Mouse (Mus musculus) stomach, embryonic 15.5 days (tissue): Measurements from ENCODE around the gene Olfr1373. TPM values are rescaled to one million over a fixed set of nuclear protein-coding genes. Genes with fewer than 3 reads are reported as not detected.

ENCODE experiments used
- ATAC-seq: fragments of 200-750 bp; cut with Nextera tagmentation; 2 replicates; pipeline ENCODE4 v1.8.0; 2017; ENCODE audit warnings: low read depth, moderate number of reproducible peaks, moderate TSS enrichment; ENCODE audit not compliant: insufficient read depth, low FRiP score
- H3K27ac ChIP-seq: fragments of 300-500 bp; sonication (generic); 2 replicates; pipeline ENCODE4 v1.5.1; 2015; ENCODE audit warnings: mild to moderate bottlenecking, inconsistent platforms
- H3K27me3 ChIP-seq: fragments of 300-500 bp; sonication (generic); replicated peaks from 2 replicates; pipeline ENCODE4 v1.6.1; 2015; ENCODE audit warnings: inconsistent platforms
- H3K36me3 ChIP-seq: fragments of 300-500 bp; sonication (generic); 2 replicates; pipeline ENCODE4 v1.6.1; 2015; ENCODE audit warnings: inconsistent platforms
- H3K4me1 ChIP-seq: fragments of 300-500 bp; sonication (generic); 2 replicates; pipeline ENCODE4 v1.6.1; 2015; ENCODE audit warnings: inconsistent platforms
- H3K4me2 ChIP-seq: fragments of 300-500 bp; sonication (generic); 2 replicates; pipeline ENCODE4 v1.6.1; 2015; ENCODE audit warnings: mild to moderate bottlenecking, inconsistent platforms
- H3K4me3 ChIP-seq: fragments of 300-500 bp; sonication (generic); replicated peaks from 2 replicates; pipeline ENCODE4 v1.5.1; 2015; ENCODE audit warnings: inconsistent platforms
- H3K9ac ChIP-seq: fragments of 300-500 bp; sonication (generic); 2 replicates; pipeline ENCODE4 v1.6.1; 2015; ENCODE audit warnings: inconsistent platforms
- H3K9me3 ChIP-seq: fragments of 300-500 bp; sonication (generic); 2 replicates; pipeline ENCODE4 v1.6.1; 2016; ENCODE audit warnings: inconsistent platforms
- WGBS: fragments of 180-500 bp; shearing (Covaris S2); methylation state at CpG from one replicate; pipeline ENCODE4 v1.1.7; 2015; 5-methylcytosine and 5-hydroxymethylcytosine counted together
- microRNA-seq: library from miRNA; unstranded; fragments of <30 nt; microRNA quantifications from one replicate; pipeline ENCODE4, GENCODE M21; 2016
- polyA plus RNA-seq: library from polyadenylated mRNA; unstranded; fragments of >200 nt; fragmentation: Nextera tagmentation; extraction: Ambion mirVana; gene quantifications from 2 replicates; pipeline ENCODE4 v1.2.1, GENCODE M21; 2015

Olfr1373 gene
- polyA plus RNA-seq, 1 experiment from 2014 or later = not detected

DNA sequence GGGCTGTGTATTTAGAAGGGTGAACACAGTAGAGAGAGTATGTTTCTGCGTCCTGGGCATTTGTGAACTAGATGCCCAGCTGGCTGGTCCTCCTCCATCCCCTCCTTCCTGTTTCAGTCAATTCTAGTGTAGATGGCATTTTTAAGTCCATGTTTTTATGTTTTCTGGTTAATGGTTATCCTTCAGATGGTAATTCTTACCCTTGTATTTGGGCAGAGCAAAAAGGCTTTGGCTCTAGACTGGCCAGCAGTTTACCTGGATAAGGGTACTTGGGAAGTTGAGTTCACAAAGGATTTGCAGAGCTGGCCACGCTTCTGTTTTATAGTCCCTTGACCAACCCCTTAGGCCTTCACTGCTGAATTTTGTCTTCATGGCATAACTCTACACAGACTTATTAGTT lies 39.3 kb downstream of the Olfr1373 start:
- Histone ChIP-seq H3K4me1 (peaks cover 18% of the 10 kb centered on the region), H3K4me2 (no peak overlapping the region), H3K4me3 (no peak overlapping the region), H3K27ac (no peak overlapping the region), H3K9ac (no peak overlapping the region), H3K27me3 (no peaks in the 10 kb centered on the region), H3K9me3 (no peaks in the 10 kb centered on the region), H3K36me3 (no peaks in the 10 kb centered on the region)
- WGBS = 83% methylated on average over 2 of the region's 2 CpGs
- no peak for ATAC-seq

DNA sequence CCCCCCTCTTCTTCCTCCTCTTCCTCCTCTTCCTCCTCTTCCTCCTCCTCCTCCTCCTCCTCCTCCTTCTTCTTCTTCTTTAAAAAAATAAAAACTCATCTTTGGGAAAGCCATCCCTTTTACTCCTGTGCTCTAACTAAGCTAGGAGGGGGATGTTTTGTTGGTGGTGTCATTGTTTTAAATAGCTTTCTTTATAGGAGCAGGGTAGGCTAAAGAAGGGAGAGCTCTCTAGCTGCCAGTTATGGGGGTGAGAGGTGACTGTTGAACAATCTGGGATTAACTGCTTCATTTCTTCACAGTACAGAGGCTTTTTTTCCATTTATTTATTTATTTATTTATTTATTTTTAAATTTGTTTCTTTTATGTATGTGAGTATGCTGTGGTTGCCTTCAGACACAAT lies 39.8 kb downstream of the Olfr1373 start:
- Histone ChIP-seq H3K27me3 (no peaks in the 10 kb centered on the region), H3K4me1 (peaks cover 20% of the 10 kb centered on the region), H3K9me3 (no peaks in the 10 kb centered on the region), H3K4me3 (no peak overlapping the region), H3K9ac (no peak overlapping the region), H3K27ac (no peak overlapping the region), H3K4me2 (no peak overlapping the region), H3K36me3 (no peaks in the 10 kb centered on the region)
- ATAC-seq = no peak

DNA sequence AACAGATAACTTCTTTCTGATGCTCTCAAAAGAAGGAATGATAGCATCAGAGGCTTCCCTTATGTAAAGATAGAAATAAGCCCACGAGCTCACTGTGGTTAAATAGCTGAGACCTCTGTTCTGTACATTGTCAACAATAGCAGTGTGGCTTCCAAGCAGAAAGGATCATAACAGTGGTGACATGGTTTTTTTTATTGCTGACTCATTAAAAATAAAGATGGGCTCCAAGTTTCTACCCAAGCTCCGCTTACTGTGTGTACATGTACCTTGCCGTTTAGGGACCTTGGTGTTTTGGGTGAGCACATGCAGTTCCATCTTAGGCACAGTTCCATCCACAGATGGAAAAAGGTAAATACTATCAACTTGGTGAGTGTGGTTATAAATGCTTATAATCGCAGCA lies 42.4 kb downstream of the Olfr1373 start:
- Histone ChIP-seq H3K27ac (no peak overlapping the region), H3K4me2 (no peak overlapping the region), H3K4me3 (no peak overlapping the region), H3K27me3 (no peaks in the 10 kb centered on the region), H3K9me3 (no peaks in the 10 kb centered on the region), H3K36me3 (no peaks in the 10 kb centered on the region), H3K9ac (no peak overlapping the region), H3K4me1 (peaks cover 26% of the 10 kb centered on the region)
- WGBS = 72% methylated on average over 4 of the region's 4 CpGs
- no peak for ATAC-seq

DNA sequence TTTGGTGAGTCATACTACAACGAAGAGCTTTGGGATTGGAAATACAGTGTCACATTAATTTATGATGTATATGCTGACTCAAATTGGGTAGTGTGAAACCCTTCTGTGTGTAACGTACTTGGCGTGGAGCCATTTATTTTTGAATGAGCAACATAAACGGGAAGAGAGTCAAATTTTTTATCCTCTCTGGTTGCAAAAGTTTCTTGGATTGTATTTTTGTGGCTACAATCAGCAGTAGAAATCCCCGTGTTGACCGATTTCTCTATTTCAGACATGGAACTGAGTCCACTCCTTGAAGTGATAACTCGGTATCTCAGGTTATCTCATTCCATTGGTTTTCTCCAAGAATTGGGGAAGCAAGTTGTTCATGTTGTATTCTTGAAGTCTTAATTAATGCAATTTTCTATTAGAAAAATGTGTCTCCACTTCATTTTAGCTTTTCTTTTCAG lies 45.5 kb downstream of the Olfr1373 start:
- Histone ChIP-seq H3K4me1 (peaks cover 32% of the 10 kb centered on the region), H3K27me3 (no peaks in the 10 kb centered on the region), H3K9ac (peak overlapping the region; percentile 100), H3K36me3 (no peaks in the 10 kb centered on the region), H3K27ac (peak overlapping the region; percentile 100), H3K9me3 (no peaks in the 10 kb centered on the region), H3K4me3 (peak overlapping the region; percentile 99), H3K4me2 (peak overlapping the region; percentile 71)
- WGBS = 4% methylated on average over 7 of the region's 7 CpGs
- ATAC-seq = no peak

DNA sequence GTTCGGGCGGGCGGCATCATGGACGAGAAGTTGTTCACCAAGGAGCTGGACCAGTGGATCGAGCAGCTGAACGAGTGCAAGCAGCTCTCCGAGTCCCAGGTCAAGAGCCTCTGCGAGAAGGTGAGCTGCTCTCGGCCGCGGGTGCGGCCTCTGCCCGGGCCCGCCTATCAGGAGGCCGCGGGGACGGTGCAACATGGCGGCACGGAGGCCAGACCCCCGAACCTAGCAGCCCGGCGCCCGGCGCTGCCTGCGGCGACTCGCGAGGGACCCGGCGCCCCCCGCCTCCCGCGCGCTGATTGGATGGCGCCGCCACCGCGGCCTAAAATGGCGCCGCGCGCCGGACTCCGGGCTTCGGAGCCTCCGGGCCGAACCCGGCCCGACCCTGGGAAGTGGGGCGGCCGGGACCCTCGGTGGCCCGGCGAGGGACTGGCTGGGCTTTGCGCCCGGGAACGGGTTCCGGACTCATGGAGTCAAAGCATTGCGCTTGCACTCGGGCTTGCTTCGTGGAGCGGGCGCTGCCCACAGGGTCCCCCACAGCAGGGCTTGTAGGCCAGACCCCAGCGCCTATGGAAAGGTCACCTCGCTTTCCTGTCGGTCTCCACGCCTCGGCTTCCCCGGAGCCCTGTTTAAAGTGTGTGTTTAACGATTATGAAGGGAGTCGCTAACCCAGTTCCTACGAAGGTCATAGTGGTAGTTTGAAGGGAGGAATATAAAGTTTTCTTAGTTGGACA lies 46.1 kb downstream of the Olfr1373 start:
- ATAC-seq = peak; percentile 67
- WGBS = under 1% methylated on average over 72 of the region's 72 CpGs
- no peaks in the 10 kb centered on the region for H3K9me3 ChIP-seq

DNA sequence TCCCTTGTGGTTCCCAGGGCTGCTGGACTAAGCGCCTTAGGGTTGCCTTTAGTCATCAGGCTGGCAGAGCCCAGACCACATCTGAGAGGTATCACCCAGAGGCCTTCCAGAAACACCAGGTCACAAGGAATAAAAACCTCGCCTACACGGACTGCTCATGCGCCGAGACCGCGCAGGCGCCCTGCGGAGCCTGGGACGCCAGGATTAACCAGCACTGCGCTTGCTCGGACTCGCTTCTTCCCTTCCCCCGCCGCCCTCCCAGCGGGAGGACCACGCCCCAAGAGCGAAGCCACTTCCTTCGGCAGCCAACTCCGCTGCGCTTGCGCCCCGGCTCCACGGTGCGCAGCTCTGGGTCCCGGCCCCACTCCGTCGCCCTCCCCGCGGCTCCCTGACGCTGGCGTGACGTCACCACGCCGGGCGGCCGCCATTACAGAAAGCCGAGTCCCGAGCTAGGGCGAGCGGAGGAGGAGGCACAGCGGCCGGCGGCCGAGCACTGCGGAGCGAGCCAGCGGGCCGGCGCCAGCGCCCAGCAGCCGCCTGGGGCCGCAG lies 46.9 kb downstream of the Olfr1373 start, which contains the start of gene Ppp2ca:
Gene Ppp2ca, plus strand, starts transcription at position 284 of the 549 bp plus-strand sequence.
- H3K27me3 ChIP-seq = no peaks in the 10 kb centered on the region
- peak within 1 kb of the TSS; percentile 100 for H3K27ac ChIP-seq
- peak; percentile 97 for ATAC-seq
- H3K4me2 ChIP-seq = peak within 1 kb of the TSS; percentile 90
- no peaks in the 10 kb centered on the region for H3K36me3 ChIP-seq
- no peaks in the 10 kb centered on the region for H3K9me3 ChIP-seq
- H3K9ac ChIP-seq = peak within 1 kb of the TSS; percentile 100
- under 1% methylated on average over 52 of the region's 53 CpGs for WGBS
- peaks cover 27% of the 10 kb centered on the region for H3K4me1 ChIP-seq
- peak within 1 kb of the TSS; percentile 99 for H3K4me3 ChIP-seq

More for the DNA sequence above, 46.1 kb downstream of the Olfr1373 start:
- Histone ChIP-seq H3K4me3 (peak overlapping the region; percentile 99), H3K9ac (peak overlapping the region; percentile 100), H3K4me1 (peaks cover 29% of the 10 kb centered on the region), H3K4me2 (peak overlapping the region; percentile 71), H3K27ac (peak overlapping the region; percentile 100), H3K27me3 (no peaks in the 10 kb centered on the region), H3K36me3 (no peaks in the 10 kb centered on the region)

DNA sequence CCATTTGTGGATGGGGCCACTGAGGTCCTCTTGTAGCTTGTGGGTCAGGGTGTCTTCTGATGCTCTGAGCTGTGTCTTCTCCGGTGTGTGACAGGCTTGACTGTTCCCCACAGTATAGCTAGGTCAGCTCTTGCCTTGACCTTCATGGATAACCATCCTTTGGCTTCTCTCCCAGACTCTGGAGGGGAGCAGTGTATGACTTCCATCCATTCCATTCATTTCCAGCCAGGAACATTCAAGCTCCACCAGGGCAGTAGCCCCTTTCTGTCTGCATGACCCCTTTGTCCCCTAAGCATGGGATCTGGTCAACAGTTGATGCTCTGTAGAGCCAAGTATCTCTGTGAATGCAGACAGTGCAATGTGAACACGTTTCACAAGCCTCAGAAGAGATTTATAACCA lies 47.7 kb downstream of the Olfr1373 start:
- H3K4me1 ChIP-seq = peaks cover 27% of the 10 kb centered on the region
- WGBS = 63% methylated on average over 2 of the region's 2 CpGs
- no peaks in the 10 kb centered on the region for H3K9me3 ChIP-seq
- H3K9ac ChIP-seq = no peak overlapping the region
- no peaks in the 10 kb centered on the region for H3K36me3 ChIP-seq
- no peak for ATAC-seq
- H3K4me3 ChIP-seq = peak overlapping the region; percentile 99; the same call in 1 of the 2 replicates
- H3K27me3 ChIP-seq = no peaks in the 10 kb centered on the region
- peak overlapping the region; percentile 100; the same call in 1 of the 2 replicates for H3K27ac ChIP-seq
- peak overlapping the region; percentile 90 for H3K4me2 ChIP-seq

DNA sequence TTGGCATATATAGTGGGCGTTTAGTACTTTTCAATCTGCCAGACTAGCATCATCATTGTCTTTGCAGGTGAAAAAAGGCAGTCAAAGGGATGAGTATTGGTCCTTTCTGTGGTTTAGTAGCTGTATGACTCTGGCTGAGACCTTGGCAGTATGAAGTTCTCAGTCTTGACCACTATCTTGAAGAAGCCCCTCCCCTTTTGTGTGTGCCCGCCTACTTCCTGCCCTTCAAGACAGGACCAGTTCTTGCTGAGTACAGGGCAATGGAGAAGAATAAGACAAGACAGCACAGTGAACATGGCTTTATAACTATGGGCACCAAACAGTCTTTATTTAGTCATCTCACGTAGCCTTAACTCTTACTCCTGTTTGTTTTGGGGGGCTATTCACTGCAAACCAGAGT lies 48.3 kb downstream of the Olfr1373 start:
- Histone ChIP-seq H3K27me3 (no peaks in the 10 kb centered on the region), H3K9me3 (no peaks in the 10 kb centered on the region), H3K27ac (no peak overlapping the region), H3K4me3 (no peak overlapping the region), H3K9ac (no peak overlapping the region), H3K4me2 (no peak overlapping the region), H3K36me3 (no peaks in the 10 kb centered on the region), H3K4me1 (peaks cover 27% of the 10 kb centered on the region)
- ATAC-seq = no peak
- WGBS = 76% methylated on average over 3 of the region's 3 CpGs

Small RNAs within 50 kb of the gene (microRNA-seq; reads per million reads assigned to microRNA genes)
- gene Gm24157 = 0.58 reads per million
- gene Mir3061 = 11.0 reads per million, percentile 25 among the genes with 10 or more reads in this experiment

Other genes with a start within 250 kb of the Olfr1373 start
- 82.0 and 89.6 TPM in 2 replicates for gene Cdkn2aipnl, start 177.9 kb downstream of the Olfr1373 start, polyA plus RNA-seq
- 205 and 213 TPM in 2 replicates for gene Ube2b, start 144.8 kb downstream of the Olfr1373 start, polyA plus RNA-seq
- 6.0 and 6.9 TPM in 2 replicates for gene Cdkl3, start 141.3 kb downstream of the Olfr1373 start, polyA plus RNA-seq
- gene Ppp2ca, start 46.8 kb downstream of the Olfr1373 start, polyA plus RNA-seq = 71.3 and 72.1 TPM in 2 replicates
- gene Olfr1371, start 68.5 kb upstream of the Olfr1373 start, polyA plus RNA-seq = not detected in 2 replicates
- 657 and 713 TPM in 2 replicates for gene Skp1a, start 86.5 kb upstream of the Olfr1373 start, polyA plus RNA-seq
- gene Tcf7, start 137.5 kb upstream of the Olfr1373 start, polyA plus RNA-seq = 7.5 and 7.6 TPM in 2 replicates
- 266 and 271 TPM in 2 replicates for gene Vdac1, start 215.3 kb upstream of the Olfr1373 start, polyA plus RNA-seq